Mouse (Mus musculus): ENCODE results near the gene Rdh1.
A peak's percentile ranks its signal among the peaks of the same experiment; 100 is the strongest.

Gene Rdh1

GRCm38 (mm10) chr10:127759181-127760110 lies at the start of gene Rdh1, which contains the start of gene Rdh16f1:
Rdh1 (plus strand) TSS chr10:127759721.
Rdh16f1 (plus strand) TSS chr10:127759787.
- DNase-seq (ENCODE audit: low spot score in 2 of 2) = no peak

GRCm38 (mm10) chr10:127710331-127710730 lies 49.2 kb upstream of the Rdh1 start:
- DNase-seq (ENCODE audit: low spot score in 2 of 2) = no peak

GRCm38 (mm10) chr10:127712736-127713135 lies 46.8 kb upstream of the Rdh1 start:
- DNase-seq (ENCODE audit: low spot score in 2 of 2) = no peak

- no peak for DNase-seq (ENCODE audit: low spot score in 2 of 2)
These were observed 37.7 kb upstream of the Rdh1 start for GRCm38 (mm10) chr10:127721671-127722418.

GRCm38 (mm10) chr10:127724178-127724577 lies 35.3 kb upstream of the Rdh1 start, which contains the start of gene Tac2:
Tac2 (plus strand) TSS chr10:127724478.
- no peak for DNase-seq (ENCODE audit: low spot score in 2 of 2)

- DNase-seq (ENCODE audit: low spot score in 2 of 2) = no peak
These were observed 34.4 kb upstream of the Rdh1 start for GRCm38 (mm10) chr10:127725136-127725535.

GRCm38 (mm10) chr10:127728437-127728836 lies 31.1 kb upstream of the Rdh1 start:
- DNase-seq (ENCODE audit: low spot score in 2 of 2) = no peak

- DNase-seq (ENCODE audit: low spot score in 2 of 2) = no peak
These were observed 29.1 kb upstream of the Rdh1 start for GRCm38 (mm10) chr10:127730285-127730932.

GRCm38 (mm10) chr10:127730933-127731310 lies 28.6 kb upstream of the Rdh1 start:
- DNase-seq (ENCODE audit: low spot score in 2 of 2) = no peak

- no peak for DNase-seq (ENCODE audit: low spot score in 2 of 2)
These were observed 28.1 kb upstream of the Rdh1 start for GRCm38 (mm10) chr10:127731397-127731796.

- DNase-seq (ENCODE audit: low spot score in 2 of 2) = no peak
These were observed 25.1 kb upstream of the Rdh1 start for GRCm38 (mm10) chr10:127734434-127734833.

- no peak for DNase-seq (ENCODE audit: low spot score in 2 of 2)
These were observed 23.3 kb upstream of the Rdh1 start for GRCm38 (mm10) chr10:127736266-127736665.

GRCm38 (mm10) chr10:127736916-127737315 lies 22.6 kb upstream of the Rdh1 start:
- DNase-seq (ENCODE audit: low spot score in 2 of 2) = no peak

GRCm38 (mm10) chr10:127737552-127737951 lies 22.0 kb upstream of the Rdh1 start:
- DNase-seq (ENCODE audit: low spot score in 2 of 2) = no peak

- no peak for DNase-seq (ENCODE audit: low spot score in 2 of 2)
These were observed 21.2 kb upstream of the Rdh1 start for GRCm38 (mm10) chr10:127738151-127738882.

GRCm38 (mm10) chr10:127739083-127739660 lies 20.3 kb upstream of the Rdh1 start, which contains the start of gene Zbtb39:
Zbtb39 (plus strand) TSS chr10:127739538.
- peak; percentile 70 to 80 for DNase-seq (ENCODE audit: low spot score in 2 of 2)

GRCm38 (mm10) chr10:127739661-127740161 lies 19.8 kb upstream of the Rdh1 start:
- peak; percentile 22 to 42 for DNase-seq (ENCODE audit: low spot score in 2 of 2)

GRCm38 (mm10) chr10:127744661-127745060 lies 14.9 kb upstream of the Rdh1 start:
- peak in 1 of 2 experiments; percentile 30 for DNase-seq (ENCODE audit: low spot score in 2 of 2)

GRCm38 (mm10) chr10:127745886-127746285 lies 13.6 kb upstream of the Rdh1 start:
- DNase-seq (ENCODE audit: low spot score in 2 of 2) = no peak

- no peak for DNase-seq (ENCODE audit: low spot score in 2 of 2)
These were observed 12.3 kb upstream of the Rdh1 start for GRCm38 (mm10) chr10:127747254-127747653.

Data from urinary bladder, postnatal 36 days (tissue).